Mouse (Mus musculus): ENCODE measurements around the gene Cib4. TPM values are rescaled to one million over a fixed set of nuclear protein-coding genes. Genes with fewer than 3 reads are reported as not detected.

Cib4 gene
- polyA plus RNA-seq, 1 experiment from 2014 or later: not detected

GRCm38 (mm10) chr5:30578445-30579080 lies 32.9 kb upstream of the Cib4 start:
- no peak overlapping the region for H3K4me3 ChIP-seq (replicated peaks; ENCODE audit: low read depth, low read length)
- H3K4me2 ChIP-seq (ENCODE audit: low read length): no peak overlapping the region
- no peaks in the 10 kb centered on the region for H3K36me3 ChIP-seq (ENCODE audit: control insufficient read depth, insufficient read depth, low read length)
- no peak for ATAC-seq (ENCODE audit: low FRiP score, low TSS enrichment)
- H3K9me3 ChIP-seq (ENCODE audit: control insufficient read depth, low read length): no peaks in the 10 kb centered on the region
- DNase-seq: no peak
- H3K27ac ChIP-seq (replicated peaks; ENCODE audit: low read depth, low read length): no peak overlapping the region
- H3K9ac ChIP-seq (replicated peaks; ENCODE audit: low read length): no peak overlapping the region
- WGBS: 80% methylated on average over 6 of the region's 6 CpGs
- no peaks in the 10 kb centered on the region for H3K27me3 ChIP-seq (ENCODE audit: control insufficient read depth, insufficient read depth, low read length)
- no peaks in the 10 kb centered on the region for H3K4me1 ChIP-seq (ENCODE audit: control insufficient read depth, insufficient read depth, low read length)

- WGBS: 82% methylated on average over 12 of the region's 12 CpGs
- no peak overlapping the region for H3K27ac ChIP-seq (replicated peaks; ENCODE audit: low read depth, low read length)
- no peaks in the 10 kb centered on the region for H3K4me1 ChIP-seq (ENCODE audit: control insufficient read depth, insufficient read depth, low read length)
- H3K4me3 ChIP-seq (replicated peaks; ENCODE audit: low read depth, low read length): no peak overlapping the region
- H3K9ac ChIP-seq (replicated peaks; ENCODE audit: low read length): no peak overlapping the region
- ATAC-seq (ENCODE audit: low FRiP score, low TSS enrichment) (no peak), DNase-seq (no peak)
- no peaks in the 10 kb centered on the region for H3K9me3 ChIP-seq (ENCODE audit: control insufficient read depth, low read length)
- H3K36me3 ChIP-seq (ENCODE audit: control insufficient read depth, insufficient read depth, low read length): no peaks in the 10 kb centered on the region
- H3K27me3 ChIP-seq (ENCODE audit: control insufficient read depth, insufficient read depth, low read length): no peaks in the 10 kb centered on the region
- no peak overlapping the region for H3K4me2 ChIP-seq (ENCODE audit: low read length)
Observed at GRCm38 (mm10) chr5:30577654-30578310, 32.1 kb upstream of the Cib4 start.

- Histone ChIP-seq H3K36me3 (ENCODE audit: control insufficient read depth, insufficient read depth, low read length) (no peaks in the 10 kb centered on the region), H3K4me2 (ENCODE audit: low read length) (no peak overlapping the region), H3K4me1 (ENCODE audit: control insufficient read depth, insufficient read depth, low read length) (no peaks in the 10 kb centered on the region), H3K27ac (replicated peaks; ENCODE audit: low read depth, low read length) (no peak overlapping the region), H3K4me3 (replicated peaks; ENCODE audit: low read depth, low read length) (no peak overlapping the region), H3K27me3 (ENCODE audit: control insufficient read depth, insufficient read depth, low read length) (no peaks in the 10 kb centered on the region), H3K9me3 (ENCODE audit: control insufficient read depth, low read length) (no peaks in the 10 kb centered on the region), H3K9ac (replicated peaks; ENCODE audit: low read length) (no peak overlapping the region)
- ATAC-seq (ENCODE audit: low FRiP score, low TSS enrichment): no peak
- no peak for DNase-seq
- 76% methylated on average over 9 of the region's 9 CpGs for WGBS
Observed at GRCm38 (mm10) chr5:30577251-30577650, 31.6 kb upstream of the Cib4 start.

DNA sequence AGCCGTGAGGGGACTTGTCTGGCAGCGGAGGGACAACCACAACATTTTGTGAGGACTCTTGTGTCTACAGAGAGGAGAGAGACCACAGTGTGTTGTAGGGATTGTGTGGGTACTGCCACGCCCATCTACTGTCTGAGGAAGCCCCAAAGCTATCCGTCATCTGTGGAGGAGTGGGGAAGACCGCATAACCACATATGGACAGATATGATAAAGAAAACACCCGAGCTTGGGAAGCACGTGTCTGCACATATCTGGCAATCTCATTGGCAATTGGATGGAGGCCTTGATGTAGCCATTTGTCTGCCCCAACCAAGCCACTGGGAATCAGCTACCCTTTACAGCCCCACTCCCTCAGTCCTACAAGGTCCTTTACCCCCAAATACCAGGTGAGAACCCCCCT lies 30.6 kb upstream of the Cib4 start:
- ATAC-seq (ENCODE audit: low FRiP score, low TSS enrichment): no peak

DNA sequence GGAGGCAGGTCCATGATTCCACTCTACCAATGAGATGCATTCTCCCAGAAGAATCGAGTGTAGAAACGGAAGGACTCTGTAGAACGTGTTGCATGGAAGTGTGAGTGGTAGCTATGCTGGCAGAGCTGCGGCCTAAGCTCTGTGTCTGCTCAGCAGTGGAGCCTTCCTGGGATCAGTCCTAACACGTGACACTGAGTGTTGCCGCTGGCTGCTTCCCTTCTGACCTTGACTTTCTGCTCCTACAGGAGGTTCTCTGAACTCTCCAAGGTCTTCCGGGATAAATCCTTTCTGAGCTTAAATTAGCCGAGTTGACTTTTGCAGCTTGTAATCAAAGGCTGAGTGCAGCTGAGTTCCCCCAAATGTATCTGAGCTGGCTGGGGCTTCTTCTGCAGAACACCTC lies 28.7 kb upstream of the Cib4 start:
- H3K36me3 ChIP-seq (ENCODE audit: control insufficient read depth, insufficient read depth, low read length): no peaks in the 10 kb centered on the region
- H3K9me3 ChIP-seq (ENCODE audit: control insufficient read depth, low read length): no peaks in the 10 kb centered on the region
- 92% methylated on average over 8 of the region's 8 CpGs for WGBS
- no peak overlapping the region for H3K4me3 ChIP-seq (replicated peaks; ENCODE audit: low read depth, low read length)
- ATAC-seq (ENCODE audit: low FRiP score, low TSS enrichment) (no peak), DNase-seq (no peak)
- H3K27me3 ChIP-seq (ENCODE audit: control insufficient read depth, insufficient read depth, low read length): no peaks in the 10 kb centered on the region
- no peak overlapping the region for H3K27ac ChIP-seq (replicated peaks; ENCODE audit: low read depth, low read length)
- no peak overlapping the region for H3K9ac ChIP-seq (replicated peaks; ENCODE audit: low read length)
- no peaks in the 10 kb centered on the region for H3K4me1 ChIP-seq (ENCODE audit: control insufficient read depth, insufficient read depth, low read length)
- H3K4me2 ChIP-seq (ENCODE audit: low read length): no peak overlapping the region

More for the DNA sequence above, 30.6 kb upstream of the Cib4 start:
- H3K27me3 ChIP-seq (ENCODE audit: control insufficient read depth, insufficient read depth, low read length): no peaks in the 10 kb centered on the region
- 79% methylated on average over 7 of the region's 7 CpGs for WGBS
- H3K4me3 ChIP-seq (replicated peaks; ENCODE audit: low read depth, low read length): no peak overlapping the region
- DNase-seq: no peak
- H3K27ac ChIP-seq (replicated peaks; ENCODE audit: low read depth, low read length): no peak overlapping the region
- H3K4me1 ChIP-seq (ENCODE audit: control insufficient read depth, insufficient read depth, low read length): no peaks in the 10 kb centered on the region
- no peaks in the 10 kb centered on the region for H3K36me3 ChIP-seq (ENCODE audit: control insufficient read depth, insufficient read depth, low read length)
- no peaks in the 10 kb centered on the region for H3K9me3 ChIP-seq (ENCODE audit: control insufficient read depth, low read length)
- no peak overlapping the region for H3K9ac ChIP-seq (replicated peaks; ENCODE audit: low read length)
- no peak overlapping the region for H3K4me2 ChIP-seq (ENCODE audit: low read length)

GRCm38 (mm10) chr5:30571820-30572219 lies 26.2 kb upstream of the Cib4 start:
- no peaks in the 10 kb centered on the region for H3K4me1 ChIP-seq (ENCODE audit: control insufficient read depth, insufficient read depth, low read length)
- WGBS: 85% methylated on average over 5 of the region's 5 CpGs
- H3K27me3 ChIP-seq (ENCODE audit: control insufficient read depth, insufficient read depth, low read length): no peaks in the 10 kb centered on the region
- H3K4me2 ChIP-seq (ENCODE audit: low read length): no peak overlapping the region
- DNase-seq (no peak), ATAC-seq (ENCODE audit: low FRiP score, low TSS enrichment) (no peak)
- H3K27ac ChIP-seq (replicated peaks; ENCODE audit: low read depth, low read length): no peak overlapping the region
- H3K4me3 ChIP-seq (replicated peaks; ENCODE audit: low read depth, low read length): no peak overlapping the region
- no peak overlapping the region for H3K9ac ChIP-seq (replicated peaks; ENCODE audit: low read length)
- H3K36me3 ChIP-seq (ENCODE audit: control insufficient read depth, insufficient read depth, low read length): no peaks in the 10 kb centered on the region
- H3K9me3 ChIP-seq (ENCODE audit: control insufficient read depth, low read length): no peaks in the 10 kb centered on the region

- ATAC-seq (ENCODE audit: low FRiP score, low TSS enrichment) (no peak), DNase-seq (no peak)
- Histone ChIP-seq H3K4me2 (ENCODE audit: low read length) (no peak overlapping the region), H3K27ac (replicated peaks; ENCODE audit: low read depth, low read length) (no peak overlapping the region), H3K4me1 (ENCODE audit: control insufficient read depth, insufficient read depth, low read length) (no peaks in the 10 kb centered on the region), H3K27me3 (ENCODE audit: control insufficient read depth, insufficient read depth, low read length) (no peaks in the 10 kb centered on the region), H3K4me3 (replicated peaks; ENCODE audit: low read depth, low read length) (no peak overlapping the region), H3K36me3 (ENCODE audit: control insufficient read depth, insufficient read depth, low read length) (no peaks in the 10 kb centered on the region), H3K9ac (replicated peaks; ENCODE audit: low read length) (no peak overlapping the region), H3K9me3 (ENCODE audit: control insufficient read depth, low read length) (no peaks in the 10 kb centered on the region)
- 81% methylated on average over 1 of the region's 1 CpGs for WGBS
Observed at GRCm38 (mm10) chr5:30568479-30568878, 22.8 kb upstream of the Cib4 start.

DNA sequence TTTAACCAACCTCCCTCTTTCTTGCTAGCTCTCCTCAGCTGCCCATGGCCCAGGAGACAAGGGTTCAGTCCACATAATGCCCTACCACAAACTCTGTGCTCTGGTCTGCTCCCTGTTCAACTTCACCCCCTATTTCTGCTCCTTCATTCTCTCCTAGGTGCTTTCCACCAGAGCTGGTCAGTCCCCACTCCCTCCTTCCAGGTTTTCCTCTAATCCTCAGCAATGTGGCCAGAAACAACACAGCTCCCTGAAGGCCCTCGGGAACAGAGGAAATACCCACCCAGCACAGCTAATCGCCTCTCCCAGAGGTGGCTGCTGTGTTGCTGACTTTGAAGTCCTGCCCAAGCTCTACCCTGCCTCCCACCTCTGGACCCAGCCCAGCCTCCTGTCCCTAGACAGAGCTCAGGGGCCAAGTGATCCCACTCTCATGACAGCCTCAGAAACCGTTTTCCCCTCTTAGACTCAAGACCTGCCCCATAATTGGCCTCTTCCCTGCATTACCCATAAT lies 14.4 kb upstream of the Cib4 start:
- ATAC-seq (ENCODE audit: low FRiP score, low TSS enrichment) (no peak), DNase-seq (no peak)
- Histone ChIP-seq H3K4me2 (ENCODE audit: low read length) (no peak overlapping the region), H3K27me3 (ENCODE audit: control insufficient read depth, insufficient read depth, low read length) (no peaks in the 10 kb centered on the region), H3K9me3 (ENCODE audit: control insufficient read depth, low read length) (no peaks in the 10 kb centered on the region), H3K4me3 (replicated peaks; ENCODE audit: low read depth, low read length) (no peak overlapping the region), H3K9ac (replicated peaks; ENCODE audit: low read length) (no peak overlapping the region), H3K4me1 (ENCODE audit: control insufficient read depth, insufficient read depth, low read length) (no peaks in the 10 kb centered on the region), H3K36me3 (ENCODE audit: control insufficient read depth, insufficient read depth, low read length) (no peaks in the 10 kb centered on the region), H3K27ac (replicated peaks; ENCODE audit: low read depth, low read length) (no peak overlapping the region)
- WGBS: 35% methylated on average over 3 of the region's 3 CpGs

GRCm38 (mm10) chr5:30559421-30559820 lies 13.8 kb upstream of the Cib4 start:
- Histone ChIP-seq H3K4me3 (replicated peaks; ENCODE audit: low read depth, low read length) (no peak overlapping the region), H3K9me3 (ENCODE audit: control insufficient read depth, low read length) (no peaks in the 10 kb centered on the region), H3K27ac (replicated peaks; ENCODE audit: low read depth, low read length) (no peak overlapping the region), H3K9ac (replicated peaks; ENCODE audit: low read length) (no peak overlapping the region), H3K27me3 (ENCODE audit: control insufficient read depth, insufficient read depth, low read length) (no peaks in the 10 kb centered on the region), H3K36me3 (ENCODE audit: control insufficient read depth, insufficient read depth, low read length) (no peaks in the 10 kb centered on the region), H3K4me1 (ENCODE audit: control insufficient read depth, insufficient read depth, low read length) (no peaks in the 10 kb centered on the region), H3K4me2 (ENCODE audit: low read length) (no peak overlapping the region)
- 86% methylated on average over 3 of the region's 3 CpGs for WGBS
- ATAC-seq (ENCODE audit: low FRiP score, low TSS enrichment): no peak
- DNase-seq: no peak
